Mouse (Mus musculus) hindbrain, embryonic 13.5 days (tissue): Measurements from ENCODE around the gene Tmem184b. TPM values are rescaled to one million over a fixed set of nuclear protein-coding genes. Genes with fewer than 3 reads are reported as not detected.

Experiments used
- ATAC-seq: fragments of 200-750 bp; cut with Nextera tagmentation; 2 replicates; pipeline ENCODE4 v1.8.0; 2017; ENCODE audit warnings: moderate TSS enrichment; ENCODE audit not compliant: low FRiP score
- H3K27ac ChIP-seq: fragments of 300-500 bp; sonication (generic); 2 replicates; pipeline ENCODE4 v1.5.1; 2015; ENCODE audit warnings: inconsistent platforms, mild to moderate bottlenecking, moderate library complexity
- H3K27me3 ChIP-seq: fragments of 300-500 bp; sonication (generic); 2 replicates; pipeline ENCODE4 v1.6.1; 2015; ENCODE audit warnings: mild to moderate bottlenecking, inconsistent platforms
- H3K36me3 ChIP-seq: fragments of 300-500 bp; sonication (generic); 2 replicates; pipeline ENCODE4 v1.6.1; 2015; ENCODE audit warnings: mild to moderate bottlenecking, inconsistent platforms
- H3K4me1 ChIP-seq: fragments of 300-500 bp; sonication (generic); replicated peaks from 2 replicates; pipeline ENCODE4 v1.6.1; 2015; ENCODE audit warnings: inconsistent platforms
- H3K4me2 ChIP-seq: fragments of 300-500 bp; sonication (generic); 2 replicates; pipeline ENCODE4 v1.6.1; 2015; ENCODE audit warnings: inconsistent platforms, mild to moderate bottlenecking, moderate library complexity
- H3K4me3 ChIP-seq: fragments of 300-500 bp; sonication (generic); 2 replicates; pipeline ENCODE4 v1.5.1; 2015; ENCODE audit warnings: mild to moderate bottlenecking, inconsistent platforms
- H3K9ac ChIP-seq: fragments of 300-500 bp; sonication (generic); 2 replicates; pipeline ENCODE4 v1.6.1; 2015; ENCODE audit warnings: mild to moderate bottlenecking, inconsistent platforms
- H3K9me3 ChIP-seq: fragments of 300-500 bp; sonication (generic); 2 replicates; pipeline ENCODE4 v1.6.1; 2016; ENCODE audit warnings: inconsistent platforms
- WGBS: fragments of 180-500 bp; shearing (Covaris S2); methylation state at CpG from one replicate; pipeline ENCODE4 v1.1.7; 2015; 5-methylcytosine and 5-hydroxymethylcytosine counted together
- microRNA counts: library from miRNA; unstranded; fragments of <30 nt; microRNA quantifications from one replicate; lab custom pipeline; 2016
- microRNA-seq: library from miRNA; unstranded; fragments of <30 nt; microRNA quantifications from one replicate; pipeline ENCODE4, GENCODE M21; 2016
- polyA plus RNA-seq: library from polyadenylated mRNA; unstranded; fragments of >200 nt; fragmentation: Nextera tagmentation; extraction: Ambion mirVana; gene quantifications from 2 replicates; pipeline ENCODE4 v1.2.1, GENCODE M21; 2015

Gene Tmem184b
- polyA plus RNA-seq, 1 experiment from 2014 or later, result 37.7 TPM

- Histone ChIP-seq H3K36me3 (no peaks in the 10 kb centered on the region), H3K4me2 (peak overlapping the region; percentile 80), H3K27me3 (no peaks in the 10 kb centered on the region), H3K9ac (no peak overlapping the region), H3K9me3 (no peaks in the 10 kb centered on the region), H3K27ac (peak overlapping the region; percentile 94), H3K4me1 (peaks cover 40% of the 10 kb centered on the region), H3K4me3 (no peak overlapping the region)
- whole genome bisulfite sequencing, result 54% methylated on average over 4 of the region's 4 CpGs
- ATAC-seq, result no peak
Measured at GRCm38 (mm10) chr15:79326264-79326663, 77.1 kb downstream of the Tmem184b start.

- 84% methylated on average over 3 of the region's 3 CpGs for WGBS
- no peak for ATAC-seq
- Histone ChIP-seq H3K36me3 (no peaks in the 10 kb centered on the region), H3K4me1 (peaks cover 40% of the 10 kb centered on the region), H3K9me3 (no peaks in the 10 kb centered on the region), H3K4me2 (peak overlapping the region; percentile 80; the same call in 1 of the 2 replicates), H3K4me3 (no peak overlapping the region), H3K27me3 (no peaks in the 10 kb centered on the region), H3K9ac (peak overlapping the region; percentile 49; the same call in 1 of the 2 replicates), H3K27ac (peak overlapping the region; percentile 60; the same call in 1 of the 2 replicates)
Measured at GRCm38 (mm10) chr15:79325742-79326141, 77.6 kb downstream of the Tmem184b start.

GRCm38 (mm10) chr15:79324373-79324772 is 79.0 kb downstream of the Tmem184b start:
- H3K27ac ChIP-seq, result peak overlapping the region; percentile 31; the same call in 1 of the 2 replicates
- H3K36me3 ChIP-seq, result no peaks in the 10 kb centered on the region
- peaks cover 40% of the 10 kb centered on the region for H3K4me1 ChIP-seq
- no peak overlapping the region for H3K4me2 ChIP-seq
- H3K9ac ChIP-seq, result no peak overlapping the region
- 95% methylated on average over 3 of the region's 3 CpGs for WGBS
- no peak overlapping the region for H3K4me3 ChIP-seq
- H3K27me3 ChIP-seq, result no peaks in the 10 kb centered on the region
- ATAC-seq, result no peak
- no peaks in the 10 kb centered on the region for H3K9me3 ChIP-seq

- H3K9me3 ChIP-seq, result no peaks in the 10 kb centered on the region
- H3K4me1 ChIP-seq, result peaks cover 40% of the 10 kb centered on the region
- H3K4me3 ChIP-seq, result no peak overlapping the region
- no peaks in the 10 kb centered on the region for H3K36me3 ChIP-seq
- H3K27ac ChIP-seq, result peak overlapping the region; percentile 31; the same call in 1 of the 2 replicates
- no peak for ATAC-seq
- H3K9ac ChIP-seq, result no peak overlapping the region
- no peak overlapping the region for H3K4me2 ChIP-seq
- WGBS, result 74% methylated on average over 4 of the region's 4 CpGs
- no peaks in the 10 kb centered on the region for H3K27me3 ChIP-seq
Measured at GRCm38 (mm10) chr15:79323791-79324155, 79.6 kb downstream of the Tmem184b start.

- Histone ChIP-seq H3K27me3 (no peaks in the 10 kb centered on the region), H3K9ac (no peak overlapping the region), H3K27ac (peak overlapping the region; percentile 31), H3K9me3 (no peaks in the 10 kb centered on the region), H3K4me2 (no peak overlapping the region), H3K4me1 (peaks cover 40% of the 10 kb centered on the region), H3K4me3 (no peak overlapping the region), H3K36me3 (no peaks in the 10 kb centered on the region)
- 80% methylated on average over 6 of the region's 6 CpGs for WGBS
- no peak for ATAC-seq
Measured at GRCm38 (mm10) chr15:79322991-79323790, 80.2 kb downstream of the Tmem184b start.

- WGBS, result 79% methylated on average over 11 of the region's 11 CpGs
- Histone ChIP-seq H3K9me3 (no peaks in the 10 kb centered on the region), H3K36me3 (peaks cover 3% of the 10 kb centered on the region), H3K27ac (no peak overlapping the region), H3K9ac (no peak overlapping the region), H3K4me1 (peaks cover 39% of the 10 kb centered on the region), H3K4me2 (no peak overlapping the region), H3K27me3 (no peaks in the 10 kb centered on the region), H3K4me3 (no peak overlapping the region)
- ATAC-seq, result no peak
Measured at GRCm38 (mm10) chr15:79322281-79322990, 80.9 kb downstream of the Tmem184b start.

- H3K4me1 ChIP-seq, result peaks cover 32% of the 10 kb centered on the region
- H3K4me2 ChIP-seq, result no peak overlapping the region
- ATAC-seq, result no peak
- no peaks in the 10 kb centered on the region for H3K27me3 ChIP-seq
- WGBS, result 84% methylated on average over 5 of the region's 5 CpGs
- no peak overlapping the region for H3K9ac ChIP-seq
- H3K27ac ChIP-seq, result no peak overlapping the region
- H3K9me3 ChIP-seq, result no peaks in the 10 kb centered on the region
- no peak overlapping the region for H3K4me3 ChIP-seq
- H3K36me3 ChIP-seq, result peaks cover 8% of the 10 kb centered on the region
Measured at GRCm38 (mm10) chr15:79321733-79322190, 81.6 kb downstream of the Tmem184b start.

GRCm38 (mm10) chr15:79313848-79314369 is 89.5 kb downstream of the Tmem184b start:
- no peaks in the 10 kb centered on the region for H3K9me3 ChIP-seq
- H3K4me1 ChIP-seq, result no peaks in the 10 kb centered on the region
- H3K36me3 ChIP-seq, result peaks cover 38% of the 10 kb centered on the region
- no peak overlapping the region for H3K9ac ChIP-seq
- no peak overlapping the region for H3K4me3 ChIP-seq
- ATAC-seq, result no peak
- 74% methylated on average over 8 of the region's 8 CpGs for WGBS
- no peaks in the 10 kb centered on the region for H3K27me3 ChIP-seq
- H3K27ac ChIP-seq, result no peak overlapping the region
- no peak overlapping the region for H3K4me2 ChIP-seq

MicroRNA genes within 50 kb of the gene (microRNA counts, 519-probe panel; counts per million panel counts)
- 1,162 counts per million, percentile 4 among the panel's probes with 10 or more counts for microRNA mmu-miR-1943 (lab: Ali Mortazavi, UCI)

Small RNAs within 50 kb of the gene (microRNA-seq; reads per million reads assigned to microRNA genes)
- gene Mir1943, result 3.0 reads per million, percentile 7 among the genes with 10 or more reads in this experiment

Other genes with a start within 250 kb of the Tmem184b start
- 6.6 and 8.1 TPM in 2 replicates for gene Sox10, start 238.3 kb downstream of the Tmem184b start, polyA plus RNA-seq
- gene Pick1, start 174.4 kb downstream of the Tmem184b start, polyA plus RNA-seq, result 83.8 and 90.6 TPM in 2 replicates
- gene Gm49486, start 174.2 kb downstream of the Tmem184b start, polyA plus RNA-seq, result 1.6 and 2.0 TPM in 2 replicates
- gene Slc16a8, start 148.8 kb downstream of the Tmem184b start, polyA plus RNA-seq, result 0.54 and 0.86 TPM in 2 replicates
- 1.7 and 2.8 TPM in 2 replicates for gene Baiap2l2, start 118.0 kb downstream of the Tmem184b start, polyA plus RNA-seq
- gene Pla2g6, start 75.2 kb downstream of the Tmem184b start, polyA plus RNA-seq, result 34.5 and 35.5 TPM in 2 replicates
- 0.83 and 0.84 TPM in 2 replicates for gene Maff, start 56.9 kb downstream of the Tmem184b start, polyA plus RNA-seq
- 231 and 245 TPM in 2 replicates for gene Csnk1e, start 52.0 kb upstream of the Tmem184b start, polyA plus RNA-seq
- gene Kcnj4, start 101.7 kb upstream of the Tmem184b start, polyA plus RNA-seq, result not detected in 2 replicates
- gene Kdelr3, start 112.8 kb upstream of the Tmem184b start, polyA plus RNA-seq, result 12.5 TPM in 2 replicates
- gene Ddx17, start 143.2 kb upstream of the Tmem184b start, polyA plus RNA-seq, result 59.2 and 61.0 TPM in 2 replicates
- 0.82 and 1.00 TPM in 2 replicates for gene Dmc1, start 201.5 kb upstream of the Tmem184b start, polyA plus RNA-seq